Mouse (Mus musculus): ENCODE results near the gene Grin2d.

- TF ChIP-seq POLR2A (IDR thresholded peaks at IDR 0.05; ENCODE audit: borderline replicate concordance, low read depth, low read length), result no peak
- TF ChIP-seq CTCF (IDR thresholded peaks at IDR 0.05; ENCODE audit: low read depth, low read length), result no peak
Measured at GRCm38 (mm10) chr7:45794971-45795370, 83.2 kb downstream of the Grin2d start.

Data from bone marrow macrophage, adult 2 months (primary cell).